Mouse (Mus musculus) cerebellum, adult 18-20 months (tissue): ENCODE results near the gene Ncr1.
"Not testable (repeated sequence)": the region's sequence is repeated elsewhere in the genome, so short reads cannot be mapped to it uniquely, and the experiment has no call there.

ENCODE experiments used
- DNase-seq, 2 experiments: peaks; one replicate each; pipeline ENCODE4 v3.0.0; 2021

Gene Ncr1

GRCm38 (mm10) chr7:4337509-4337908, at the start of gene Ncr1:
TSS of gene Ncr1 (plus strand) at chr7:4337724.
- DNase-seq: no peak

- no peak for DNase-seq
These were observed 44.9 kb upstream of the Ncr1 start for GRCm38 (mm10) chr7:4292638-4293037.

- DNase-seq: peak in 1 of 2 experiments; percentile 4
These were observed 40.3 kb upstream of the Ncr1 start for GRCm38 (mm10) chr7:4297189-4297588.

GRCm38 (mm10) chr7:4300166-4300565, 37.4 kb upstream of the Ncr1 start:
- DNase-seq: no peak

GRCm38 (mm10) chr7:4303457-4303856, 34.1 kb upstream of the Ncr1 start:
- DNase-seq: no peak

GRCm38 (mm10) chr7:4313109-4313508, 24.4 kb upstream of the Ncr1 start:
- DNase-seq: not testable (repeated sequence)

- DNase-seq: not testable (repeated sequence)
These were observed 24.0 kb upstream of the Ncr1 start for GRCm38 (mm10) chr7:4313531-4313930.

GRCm38 (mm10) chr7:4323301-4323700, 14.2 kb upstream of the Ncr1 start:
- DNase-seq: no peak

GRCm38 (mm10) chr7:4373521-4373920, 36.0 kb downstream of the Ncr1 start:
- no peak for DNase-seq
